Mouse (Mus musculus) liver, embryonic 16.5 days (tissue): ENCODE results near the gene Kcnk18. TPM values are rescaled to one million over a fixed set of nuclear protein-coding genes. Genes with fewer than 3 reads are reported as not detected.
A peak's percentile ranks its signal among the peaks of the same experiment; 100 is the strongest.

Source experiments
- ATAC-seq: fragments of 200-750 bp; cut with Nextera tagmentation; 2 replicates; pipeline ENCODE4 v1.8.0; 2017; ENCODE audit warnings: low read depth, mild to moderate bottlenecking, moderate number of reproducible peaks, moderate library complexity
- H3K27ac ChIP-seq: fragments of 300-500 bp; sonication (generic); 2 replicates; pipeline ENCODE4 v1.5.1; 2014; ENCODE audit warnings: mild to moderate bottlenecking, low read length
- H3K27me3 ChIP-seq: fragments of 300-500 bp; sonication (generic); 2 replicates; pipeline ENCODE4 v1.6.1; 2014; ENCODE audit warnings: low read depth, low read length, mixed read lengths; ENCODE audit not compliant: control insufficient read depth, insufficient read depth
- H3K36me3 ChIP-seq: fragments of 300-500 bp; sonication (generic); 2 replicates; pipeline ENCODE4 v1.6.1; 2014; ENCODE audit warnings: mild to moderate bottlenecking; ENCODE audit not compliant: control insufficient read depth, insufficient read depth
- H3K4me1 ChIP-seq: fragments of 300-500 bp; sonication (generic); 2 replicates; pipeline ENCODE4 v1.6.1; 2014; ENCODE audit warnings: low read depth, low read length, mixed read lengths; ENCODE audit not compliant: control insufficient read depth
- H3K4me2 ChIP-seq: fragments of 300-500 bp; sonication (generic); 2 replicates; pipeline ENCODE4 v1.6.1; 2014; ENCODE audit warnings: low read depth, low read length, mixed read lengths
- H3K4me3 ChIP-seq: fragments of 300-500 bp; sonication (generic); 2 replicates; pipeline ENCODE4 v1.5.1; 2014; ENCODE audit warnings: low read depth, mild to moderate bottlenecking, low read length
- H3K9ac ChIP-seq: fragments of 300-500 bp; sonication (generic); 2 replicates; pipeline ENCODE4 v1.6.1; 2014; ENCODE audit warnings: low read depth, low read length
- H3K9me3 ChIP-seq: fragments of 300-500 bp; sonication (generic); replicated peaks from 2 replicates; pipeline ENCODE4 v1.6.1; 2016; ENCODE audit warnings: low read length; ENCODE audit not compliant: control insufficient read depth
- WGBS: fragments of 180-500 bp; shearing (Covaris S2); extraction: QIAGEN DNeasy Blood & Tissue Kit; methylation state at CpG from one replicate; pipeline ENCODE4 v1.1.7; 2014; ENCODE audit not compliant: insufficient replicate concordance; 5-methylcytosine and 5-hydroxymethylcytosine counted together
- polyA plus RNA-seq: library from polyadenylated mRNA; unstranded; fragments of >200 nt; fragmentation: Nextera tagmentation; extraction: Ambion mirVana; gene quantifications from 2 replicates; pipeline ENCODE4 v1.2.1, GENCODE M21; 2015

Kcnk18 gene
- polyA plus RNA-seq, 1 experiment from 2014 or later = not detected

DNA sequence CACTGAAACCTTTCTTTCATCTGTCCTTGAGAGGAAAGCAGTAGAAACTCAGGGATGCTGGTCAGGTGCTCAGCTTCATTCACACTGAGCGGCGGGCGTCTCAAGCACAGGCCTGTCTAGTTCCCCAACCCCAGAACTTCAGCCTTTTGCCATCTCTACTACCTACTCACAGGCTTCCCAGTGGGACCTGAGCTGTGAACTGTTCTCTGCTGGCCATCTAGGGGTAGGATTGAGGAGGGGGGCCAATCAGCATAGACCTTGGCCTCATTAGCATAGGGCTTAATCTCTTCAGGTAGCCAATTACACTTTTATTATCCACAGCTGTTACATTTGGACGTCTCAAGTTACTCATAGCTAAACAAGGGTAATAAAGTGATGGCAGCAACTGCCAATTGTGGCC, 30.0 kb upstream of the Kcnk18 start:
- Histone ChIP-seq H3K4me1 (no peaks in the 10 kb centered on the region), H3K4me3 (no peak overlapping the region), H3K4me2 (no peak overlapping the region), H3K27ac (no peak overlapping the region), H3K9me3 (no peaks in the 10 kb centered on the region), H3K9ac (no peak overlapping the region), H3K27me3 (peaks cover 41% of the 10 kb centered on the region), H3K36me3 (no peaks in the 10 kb centered on the region)
- 14% methylated on average over 4 of the region's 4 CpGs for WGBS
- ATAC-seq = no peak

- no peaks in the 10 kb centered on the region for H3K36me3 ChIP-seq
- no peak overlapping the region for H3K4me3 ChIP-seq
- ATAC-seq = no peak
- no peak overlapping the region for H3K27ac ChIP-seq
- H3K27me3 ChIP-seq = peaks cover 57% of the 10 kb centered on the region
- H3K4me1 ChIP-seq = no peaks in the 10 kb centered on the region
- no peak overlapping the region for H3K9ac ChIP-seq
- H3K4me2 ChIP-seq = no peak overlapping the region
- H3K9me3 ChIP-seq = no peaks in the 10 kb centered on the region
- 4% methylated on average over 8 of the region's 8 CpGs for WGBS
Observed at GRCm38 (mm10) chr19:59190431-59191122, 28.4 kb upstream of the Kcnk18 start.

DNA sequence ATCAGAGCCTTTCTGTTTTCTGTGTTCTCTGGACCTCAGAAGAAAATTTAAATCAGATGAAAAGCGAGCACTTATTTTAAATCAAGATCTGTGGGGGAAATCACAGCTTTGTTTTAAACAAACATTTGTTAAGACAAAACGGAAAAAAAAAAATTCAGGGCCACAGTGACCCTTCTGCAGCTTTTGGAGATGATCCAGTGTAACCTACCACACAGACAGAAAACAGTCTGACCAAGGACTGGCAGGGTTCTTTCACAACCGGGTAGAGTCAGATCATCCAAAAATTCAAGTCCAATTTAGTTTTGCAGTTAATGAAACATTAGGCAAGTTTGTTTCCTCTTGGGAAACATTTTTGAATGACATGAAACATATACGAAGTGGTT, 27.9 kb upstream of the Kcnk18 start:
- Histone ChIP-seq H3K9me3 (no peaks in the 10 kb centered on the region), H3K36me3 (no peaks in the 10 kb centered on the region), H3K4me1 (no peaks in the 10 kb centered on the region), H3K4me2 (no peak overlapping the region), H3K4me3 (no peak overlapping the region), H3K27ac (no peak overlapping the region), H3K9ac (no peak overlapping the region), H3K27me3 (peaks cover 61% of the 10 kb centered on the region)
- 8% methylated on average over 4 of the region's 4 CpGs for WGBS
- no peak for ATAC-seq

DNA sequence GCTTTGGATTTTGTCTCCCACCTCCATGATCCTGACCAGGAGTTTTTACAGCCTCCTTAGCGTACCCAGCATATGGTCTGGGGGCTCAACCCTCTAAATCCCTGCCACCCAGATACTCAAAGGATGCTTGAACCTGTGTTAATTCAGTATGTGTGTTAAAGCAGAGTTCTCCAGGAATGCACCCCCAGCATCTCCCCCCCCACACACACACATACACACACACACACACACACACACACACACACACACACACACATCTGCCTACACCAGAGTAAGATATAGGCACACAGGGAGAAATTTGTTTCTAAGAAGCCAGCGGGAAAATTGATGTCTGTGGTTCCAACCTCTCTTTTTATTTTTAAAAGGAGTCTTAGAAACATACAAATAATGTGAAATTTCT, 26.5 kb upstream of the Kcnk18 start:
- Histone ChIP-seq H3K27ac (no peak overlapping the region), H3K9ac (no peak overlapping the region), H3K4me2 (no peak overlapping the region), H3K9me3 (no peaks in the 10 kb centered on the region), H3K27me3 (peaks cover 70% of the 10 kb centered on the region), H3K4me3 (no peak overlapping the region), H3K36me3 (no peaks in the 10 kb centered on the region), H3K4me1 (no peaks in the 10 kb centered on the region)
- no peak for ATAC-seq
- WGBS = 8% methylated on average over 2 of the region's 2 CpGs

GRCm38 (mm10) chr19:59193456-59193855, 25.6 kb upstream of the Kcnk18 start:
- Histone ChIP-seq H3K9ac (no peak overlapping the region), H3K4me1 (no peaks in the 10 kb centered on the region), H3K27me3 (peaks cover 75% of the 10 kb centered on the region), H3K4me3 (no peak overlapping the region), H3K36me3 (no peaks in the 10 kb centered on the region), H3K4me2 (no peak overlapping the region), H3K27ac (no peak overlapping the region), H3K9me3 (no peaks in the 10 kb centered on the region)
- no peak for ATAC-seq
- WGBS = under 1% methylated on average over 10 of the region's 10 CpGs

- no peak overlapping the region for H3K27ac ChIP-seq
- H3K27me3 ChIP-seq = peaks cover 70% of the 10 kb centered on the region
- H3K9ac ChIP-seq = no peak overlapping the region
- no peak overlapping the region for H3K4me3 ChIP-seq
- peak overlapping the region; percentile 30; the same call in 1 of the 2 replicates for H3K4me2 ChIP-seq
- H3K36me3 ChIP-seq = no peaks in the 10 kb centered on the region
- no peaks in the 10 kb centered on the region for H3K4me1 ChIP-seq
- no peaks in the 10 kb centered on the region for H3K9me3 ChIP-seq
- no peak for ATAC-seq
- 1% methylated on average over 50 of the region's 50 CpGs for WGBS
Observed at GRCm38 (mm10) chr19:59193986-59194820, 24.8 kb upstream of the Kcnk18 start.

DNA sequence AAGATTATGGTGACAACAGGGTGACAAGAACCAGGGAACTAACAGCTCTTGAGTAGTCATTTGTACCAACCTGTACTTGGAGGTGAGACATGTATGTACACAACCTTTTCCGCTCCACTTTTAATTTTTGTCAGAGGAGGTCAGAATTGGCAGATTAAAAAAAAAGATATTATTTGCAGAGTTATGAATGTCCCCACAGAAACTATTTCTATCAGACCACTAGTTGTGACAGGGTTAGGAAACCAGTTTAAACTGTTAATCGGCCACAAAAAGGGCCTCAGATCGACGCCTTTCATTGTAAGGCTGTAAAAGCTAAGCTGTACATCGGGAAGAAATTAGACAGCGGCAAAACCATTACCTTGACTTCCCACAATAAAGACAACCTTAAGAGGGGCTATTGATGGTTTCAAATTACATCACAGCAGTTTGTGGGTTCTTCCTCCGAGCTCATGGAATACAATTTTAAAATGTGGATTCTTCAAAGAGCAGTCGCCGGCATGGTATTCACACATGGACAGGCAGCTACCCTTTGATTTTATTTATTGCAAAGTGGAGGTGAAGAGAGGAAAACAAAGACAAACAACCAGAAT, 23.7 kb upstream of the Kcnk18 start:
- no peak for ATAC-seq
- no peaks in the 10 kb centered on the region for H3K4me1 ChIP-seq
- H3K36me3 ChIP-seq = no peaks in the 10 kb centered on the region
- no peak overlapping the region for H3K4me2 ChIP-seq
- no peak overlapping the region for H3K4me3 ChIP-seq
- no peaks in the 10 kb centered on the region for H3K9me3 ChIP-seq
- H3K27ac ChIP-seq = no peak overlapping the region
- H3K9ac ChIP-seq = no peak overlapping the region
- H3K27me3 ChIP-seq = peaks cover 69% of the 10 kb centered on the region
- WGBS = 9% methylated on average over 9 of the region's 9 CpGs

- Histone ChIP-seq H3K27me3 (peaks cover 63% of the 10 kb centered on the region), H3K4me2 (no peak overlapping the region), H3K27ac (no peak overlapping the region), H3K4me1 (no peaks in the 10 kb centered on the region), H3K9ac (no peak overlapping the region), H3K4me3 (no peak overlapping the region), H3K9me3 (no peaks in the 10 kb centered on the region), H3K36me3 (no peaks in the 10 kb centered on the region)
- 5% methylated on average over 15 of the region's 15 CpGs for WGBS
- ATAC-seq = no peak
Observed at GRCm38 (mm10) chr19:59196111-59196666, 22.8 kb upstream of the Kcnk18 start.

DNA sequence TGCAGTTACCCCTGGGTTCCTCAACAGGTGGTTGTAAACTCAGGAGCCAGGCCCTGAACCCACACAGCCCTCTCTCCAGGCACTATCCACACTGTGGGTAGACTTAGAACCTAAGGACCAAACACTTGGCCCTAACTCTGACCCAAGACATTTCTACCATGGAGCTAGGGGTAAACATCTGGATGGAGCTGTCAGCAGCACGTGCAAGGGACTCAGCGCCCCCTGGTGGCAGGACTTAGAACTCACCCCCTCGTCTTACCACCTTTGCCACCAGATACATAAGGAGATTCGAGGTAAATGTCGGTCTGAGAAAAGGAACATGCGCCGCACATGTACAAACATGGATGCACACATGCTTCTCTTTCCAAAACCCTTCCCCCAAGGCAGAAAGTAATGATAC, 20.9 kb upstream of the Kcnk18 start:
- H3K27ac ChIP-seq = no peak overlapping the region
- no peaks in the 10 kb centered on the region for H3K4me1 ChIP-seq
- H3K9ac ChIP-seq = no peak overlapping the region
- 31% methylated on average over 7 of the region's 7 CpGs for WGBS
- no peaks in the 10 kb centered on the region for H3K9me3 ChIP-seq
- no peak overlapping the region for H3K4me3 ChIP-seq
- H3K36me3 ChIP-seq = no peaks in the 10 kb centered on the region
- H3K27me3 ChIP-seq = peaks cover 47% of the 10 kb centered on the region
- ATAC-seq = no peak
- no peak overlapping the region for H3K4me2 ChIP-seq
